Mouse (Mus musculus): ENCODE measurements around the gene Dnah11.

Dnah11 gene

GRCm38 (mm10) chr12:117867708-117868564 is 330.9 kb downstream of the Dnah11 start:
- DNase-seq (ENCODE audit: extremely low read depth, low read depth, low spot score): no peak

DNA sequence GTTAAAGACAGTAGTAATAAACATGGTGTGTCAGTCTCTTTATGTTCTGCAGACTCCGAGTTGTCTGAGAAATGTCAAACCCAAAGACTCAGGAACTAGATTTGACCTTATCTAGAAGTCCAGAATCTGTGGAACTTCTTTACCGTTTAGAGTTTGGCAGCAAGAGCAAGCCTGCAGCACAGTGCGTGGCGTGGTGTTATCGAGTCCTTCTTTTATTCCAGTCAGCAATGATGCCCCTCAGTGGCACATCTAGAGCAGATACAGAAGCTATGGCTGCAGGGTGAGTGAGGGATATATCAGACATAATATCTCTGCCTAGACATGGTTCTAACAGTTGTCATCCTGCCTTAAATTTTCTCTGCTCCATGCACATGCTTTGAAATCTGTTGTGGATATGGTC is 336.2 kb downstream of the Dnah11 start:
- DNase-seq (ENCODE audit: extremely low read depth, low read depth, low spot score): no peak

DNA sequence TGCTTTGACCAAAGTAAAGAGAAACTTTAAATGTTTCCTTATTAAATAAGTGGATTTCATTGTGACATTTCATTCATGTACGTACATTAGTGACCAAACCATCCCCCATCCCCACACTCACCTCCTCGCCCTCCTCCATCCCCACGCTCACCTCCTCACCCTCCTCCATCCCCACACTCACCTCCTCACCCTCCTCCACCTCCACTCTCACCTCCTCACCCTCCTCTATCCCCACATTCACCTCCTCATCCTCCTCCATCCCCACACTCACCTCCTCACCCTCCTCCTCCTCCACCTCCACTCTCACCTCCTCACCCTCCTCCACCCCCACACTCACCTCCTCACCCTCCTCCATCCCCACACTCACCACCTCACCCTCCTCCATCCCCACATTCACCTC is 337.6 kb downstream of the Dnah11 start:
- DNase-seq (ENCODE audit: extremely low read depth, low read depth, low spot score): no peak

GRCm38 (mm10) chr12:117860840-117861239 is 338.0 kb downstream of the Dnah11 start:
- no peak for DNase-seq (ENCODE audit: extremely low read depth, low read depth, low spot score)

DNA sequence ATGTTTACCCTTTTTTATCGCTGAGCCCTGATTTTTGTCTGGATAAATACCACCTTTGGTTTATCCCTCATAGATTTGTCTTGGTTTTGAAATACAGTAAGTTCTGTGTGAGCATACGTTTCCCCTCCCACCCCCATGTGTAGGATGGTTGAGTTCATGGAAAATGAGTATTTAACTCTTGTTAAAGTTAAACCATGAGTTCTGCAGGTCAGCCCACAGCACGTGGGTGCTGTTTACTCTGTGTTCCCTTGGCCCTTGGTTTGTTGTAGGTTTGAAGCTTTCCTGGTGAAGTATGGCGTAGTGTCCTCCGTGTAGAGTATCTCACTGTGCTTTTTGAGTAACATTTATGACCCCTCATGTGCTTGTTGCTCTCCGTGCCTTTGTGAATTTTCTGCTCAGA is 341.0 kb downstream of the Dnah11 start:
- no peak for DNase-seq (ENCODE audit: extremely low read depth, low read depth, low spot score)

- no peak for DNase-seq (ENCODE audit: extremely low read depth, low read depth, low spot score)
Measured at GRCm38 (mm10) chr12:117857023-117857422, 341.8 kb downstream of the Dnah11 start.

DNA sequence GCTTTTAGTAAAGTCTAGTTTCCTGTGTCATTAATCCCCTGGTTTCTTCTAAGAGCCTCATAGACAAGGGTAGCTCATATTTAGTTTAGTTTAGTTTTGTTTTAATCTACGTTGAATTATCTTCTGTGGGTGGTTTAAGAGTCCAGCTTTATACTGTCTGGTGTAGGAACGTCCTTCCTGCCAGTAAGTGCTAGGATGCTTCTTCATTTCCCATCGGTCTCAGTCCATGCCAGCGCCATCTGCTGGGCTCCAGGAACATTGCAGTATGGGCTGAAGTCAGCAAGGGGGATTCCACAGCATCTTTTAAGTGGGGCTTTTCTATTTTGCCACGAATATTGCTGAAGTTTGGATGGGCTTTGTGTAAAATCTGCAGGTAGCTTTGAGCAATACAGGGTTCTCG is 345.5 kb downstream of the Dnah11 start:
- no peak for DNase-seq (ENCODE audit: extremely low read depth, low read depth, low spot score)

GRCm38 (mm10) chr12:117850472-117850871 is 348.4 kb downstream of the Dnah11 start:
- no peak for DNase-seq (ENCODE audit: extremely low read depth, low read depth, low spot score)

GRCm38 (mm10) chr12:117848621-117849020 is 350.2 kb downstream of the Dnah11 start:
- no peak for DNase-seq (ENCODE audit: extremely low read depth, low read depth, low spot score)

GRCm38 (mm10) chr12:117844917-117845316 is 353.9 kb downstream of the Dnah11 start:
- no peak for DNase-seq (ENCODE audit: extremely low read depth, low read depth, low spot score)

DNA sequence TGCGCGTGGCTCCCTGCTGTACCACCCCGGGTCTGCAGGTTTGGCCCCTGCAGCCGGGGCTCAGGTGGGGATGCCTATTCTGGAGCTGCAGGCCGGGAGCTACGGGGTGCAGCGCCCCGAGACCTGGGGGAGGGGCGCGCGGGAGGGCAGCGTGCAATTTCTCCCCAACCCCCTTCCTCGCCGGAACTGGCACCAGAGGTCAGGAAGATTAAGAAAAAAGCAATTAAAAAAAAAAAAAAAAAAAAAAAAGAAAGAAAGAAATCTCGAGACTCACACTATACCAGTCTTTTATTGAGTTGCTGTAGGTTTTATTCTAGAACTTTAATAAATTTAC is 354.8 kb downstream of the Dnah11 start:
- DNase-seq (ENCODE audit: extremely low read depth, low read depth, low spot score): no peak

GRCm38 (mm10) chr12:117843302-117844074 is 355.4 kb downstream of the Dnah11 start:
- DNase-seq (ENCODE audit: extremely low read depth, low read depth, low spot score): no peak

DNA sequence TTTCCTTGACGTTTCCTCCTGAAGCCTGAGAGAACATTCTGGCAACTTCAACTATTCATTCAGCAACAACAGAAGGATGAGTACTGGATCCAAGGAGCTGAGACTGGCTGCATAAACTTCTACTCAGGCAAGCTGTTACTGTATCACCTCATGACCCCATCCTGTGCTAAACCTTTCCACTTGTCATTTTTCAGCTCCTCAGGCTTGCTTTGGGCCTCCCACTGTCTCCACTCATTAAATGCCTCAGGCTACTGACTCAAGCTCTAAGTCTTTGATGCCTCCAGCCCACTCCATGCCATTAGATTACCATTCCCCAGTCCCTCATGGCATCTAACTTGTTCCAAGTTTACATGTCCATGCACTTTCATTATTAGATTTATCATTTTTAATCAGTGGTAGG is 356.2 kb downstream of the Dnah11 start:
- DNase-seq (ENCODE audit: extremely low read depth, low read depth, low spot score): no peak

- no peak for DNase-seq (ENCODE audit: extremely low read depth, low read depth, low spot score)
Measured at GRCm38 (mm10) chr12:117840705-117841104, 358.1 kb downstream of the Dnah11 start.

DNA sequence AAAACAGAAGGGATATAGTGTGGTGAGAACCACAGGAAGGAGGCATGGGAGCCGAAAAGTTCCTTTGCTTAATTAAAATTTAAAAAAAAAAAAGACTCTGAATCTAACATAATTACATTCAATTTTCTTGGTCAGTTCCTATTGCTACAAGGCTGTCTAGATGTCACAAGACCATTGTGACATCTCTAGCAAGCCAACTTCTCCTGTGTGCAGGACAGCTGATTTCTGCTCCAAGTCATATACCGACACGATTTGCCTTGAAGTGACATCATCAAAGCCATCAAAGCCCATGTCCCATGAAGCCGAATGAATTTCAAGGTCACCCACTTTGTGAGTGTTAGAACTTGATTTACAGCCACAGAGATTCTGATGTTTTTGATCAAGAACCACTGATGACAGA is 361.5 kb downstream of the Dnah11 start:
- no peak for DNase-seq (ENCODE audit: extremely low read depth, low read depth, low spot score)

DNA sequence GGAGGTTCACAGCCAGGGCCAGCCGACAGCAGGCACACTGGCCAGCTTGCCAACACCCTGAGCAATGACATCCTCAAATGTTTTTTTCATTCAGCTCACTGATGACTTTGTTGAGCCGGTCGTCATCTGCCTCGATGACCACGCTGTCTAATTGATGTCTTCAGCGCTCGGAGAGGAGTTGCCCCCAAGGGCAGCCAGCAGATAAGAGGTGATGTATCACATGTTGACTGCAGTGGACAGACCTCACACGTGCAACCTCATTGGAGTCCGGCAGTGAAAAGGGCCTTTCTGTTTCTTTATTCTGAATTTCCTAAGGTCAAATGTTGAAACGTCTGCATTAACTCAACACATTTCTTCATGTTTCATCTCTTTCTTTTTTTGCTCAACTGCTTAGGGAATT is 363.5 kb downstream of the Dnah11 start:
- no peak for DNase-seq (ENCODE audit: extremely low read depth, low read depth, low spot score)

DNA sequence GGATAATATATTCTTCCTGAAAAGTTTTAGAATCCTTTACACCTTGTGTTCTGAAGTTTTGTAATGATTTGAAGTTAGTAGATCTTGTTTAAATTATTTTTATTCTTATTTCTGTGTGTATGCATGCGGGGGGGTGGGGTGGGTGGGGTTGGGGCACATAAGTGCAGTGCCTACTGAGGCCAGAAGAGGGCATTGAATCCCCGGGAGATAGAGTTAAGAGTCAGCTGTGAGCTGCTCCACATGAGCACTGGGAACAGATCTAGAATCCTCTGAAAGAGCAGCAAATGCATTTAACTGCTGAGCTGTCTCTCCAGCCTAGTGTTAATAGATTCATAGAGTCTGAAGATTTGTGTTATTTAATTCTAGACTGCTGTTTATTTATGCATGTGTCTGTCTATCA is 364.2 kb downstream of the Dnah11 start:
- no peak for DNase-seq (ENCODE audit: extremely low read depth, low read depth, low spot score)

DNA sequence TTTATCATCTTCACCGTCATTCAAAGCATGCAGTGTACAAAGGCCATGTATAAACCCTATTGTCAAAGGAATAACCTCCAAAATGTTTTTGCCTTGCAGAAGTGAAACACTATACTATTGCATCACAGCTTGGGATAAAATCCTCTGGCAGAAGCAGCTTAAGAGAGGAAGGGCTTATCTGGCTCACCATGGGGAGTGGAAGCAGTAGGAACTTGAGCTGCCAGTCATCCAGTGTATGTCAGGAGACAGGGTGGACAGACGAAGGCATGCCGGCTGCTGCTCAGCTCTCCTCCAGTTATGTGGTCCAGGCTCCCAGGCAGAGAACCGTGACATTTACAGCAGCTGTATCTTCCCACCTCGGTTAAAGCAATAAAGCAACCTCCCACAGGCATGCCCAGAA is 366.7 kb downstream of the Dnah11 start:
- DNase-seq (ENCODE audit: extremely low read depth, low read depth, low spot score): no peak

GRCm38 (mm10) chr12:117831351-117831961 is 367.4 kb downstream of the Dnah11 start:
- no peak for DNase-seq (ENCODE audit: extremely low read depth, low read depth, low spot score)

GRCm38 (mm10) chr12:117828350-117828749 is 370.5 kb downstream of the Dnah11 start:
- peak; percentile 52 for DNase-seq (ENCODE audit: extremely low read depth, low read depth, low spot score)
